Mouse (Mus musculus) ES-E14 (cell line): ENCODE data around the gene Snrpn.

Experiments used
- CHD2 ChIP-seq: IDR thresholded peaks from 2 replicates; pipeline ENCODE4 v1.6.1; 2014; ENCODE audit warnings: mild to moderate bottlenecking, low read depth, low read length, inconsistent platforms
- HCFC1 ChIP-seq: IDR thresholded peaks from 2 replicates; pipeline ENCODE4 v1.6.1; 2012; ENCODE audit warnings: low read length, inconsistent platforms, borderline replicate concordance; ENCODE audit not compliant: insufficient read depth
- MAFK ChIP-seq: IDR thresholded peaks from 2 replicates; pipeline ENCODE4 v1.6.1; 2014; ENCODE audit warnings: mild to moderate bottlenecking, low read depth, low read length, inconsistent platforms; ENCODE audit not compliant: insufficient read depth
- ZC3H11A ChIP-seq: IDR thresholded peaks from 2 replicates; pipeline ENCODE4 v1.6.1; 2012; ENCODE audit warnings: low read depth, mild to moderate bottlenecking, inconsistent platforms, low read length, borderline replicate concordance
- ZNF384 ChIP-seq: IDR thresholded peaks from 2 replicates; pipeline ENCODE4 v1.6.1; 2012; ENCODE audit warnings: low read depth, low read length, inconsistent platforms

GRCm38 (mm10) chr7:60170250-60171185, 30.5 kb upstream of the Snrpn start:
- TF ChIP-seq ZC3H11A, result no peak
- no peak for TF ChIP-seq ZNF384
- TF ChIP-seq HCFC1, result no peak
- no peak for TF ChIP-seq CHD2
- TF ChIP-seq MAFK, result no peak
